Mouse (Mus musculus): ENCODE data around the gene St6galnac3.

St6galnac3 gene

GRCm38 (mm10) chr3:153248866-153249265 is 476.1 kb downstream of the St6galnac3 start:
- intact Hi-C loops (cut with DNase I) = no loop called here

GRCm38 (mm10) chr3:153248029-153248428 is 476.9 kb downstream of the St6galnac3 start:
- intact Hi-C loops (cut with DNase I) = no loop called here

- intact Hi-C loops (cut with DNase I) = no loop called here
Observed at GRCm38 (mm10) chr3:153242524-153242923, 482.4 kb downstream of the St6galnac3 start.

GRCm38 (mm10) chr3:153241134-153241533 is 483.8 kb downstream of the St6galnac3 start:
- intact Hi-C loops (cut with DNase I) = no loop called here

- intact Hi-C loops (cut with DNase I) = no loop called here
Observed at GRCm38 (mm10) chr3:153240366-153240765, 484.6 kb downstream of the St6galnac3 start.

GRCm38 (mm10) chr3:153238381-153238780 is 486.6 kb downstream of the St6galnac3 start:
- intact Hi-C loops (cut with DNase I) = no loop called here

- intact Hi-C loops (cut with DNase I) = no loop called here
Observed at GRCm38 (mm10) chr3:153236262-153236661, 488.7 kb downstream of the St6galnac3 start.

GRCm38 (mm10) chr3:153222611-153223402 is 502.2 kb downstream of the St6galnac3 start:
- intact Hi-C loops (cut with DNase I) = no loop called here

GRCm38 (mm10) chr3:153219391-153219790 is 505.6 kb downstream of the St6galnac3 start:
- intact Hi-C loops (cut with DNase I) = no loop called here

- intact Hi-C loops (cut with DNase I) = no loop called here
Observed at GRCm38 (mm10) chr3:153208186-153208585, 516.8 kb downstream of the St6galnac3 start.

- intact Hi-C loops (cut with DNase I) = no loop called here
Observed at GRCm38 (mm10) chr3:153204046-153204445, 520.9 kb downstream of the St6galnac3 start.

- intact Hi-C loops (cut with DNase I) = no loop called here
Observed at GRCm38 (mm10) chr3:153201835-153202234, 523.1 kb downstream of the St6galnac3 start.

- intact Hi-C loops (cut with DNase I) = no loop called here
Observed at GRCm38 (mm10) chr3:153200801-153201200, 524.2 kb downstream of the St6galnac3 start.

GRCm38 (mm10) chr3:153200076-153200475 is 524.9 kb downstream of the St6galnac3 start:
- intact Hi-C loops (cut with DNase I) = no loop called here

- intact Hi-C loops (cut with DNase I) = no loop called here
Observed at GRCm38 (mm10) chr3:153199251-153199650, 525.7 kb downstream of the St6galnac3 start.

- intact Hi-C loops (cut with DNase I) = no loop called here
Observed at GRCm38 (mm10) chr3:153198514-153198913, 526.5 kb downstream of the St6galnac3 start.

- intact Hi-C loops (cut with DNase I) = no loop called here
Observed at GRCm38 (mm10) chr3:153193025-153193424, 531.9 kb downstream of the St6galnac3 start.

- intact Hi-C loops (cut with DNase I) = no loop called here
Observed at GRCm38 (mm10) chr3:153190742-153191141, 534.2 kb downstream of the St6galnac3 start.

- intact Hi-C loops (cut with DNase I) = no loop called here
Observed at GRCm38 (mm10) chr3:153189685-153190467, 535.1 kb downstream of the St6galnac3 start.

- intact Hi-C loops (cut with DNase I) = no loop called here
Observed at GRCm38 (mm10) chr3:153188224-153188623, 536.8 kb downstream of the St6galnac3 start.

- intact Hi-C loops (cut with DNase I) = no loop called here
Observed at GRCm38 (mm10) chr3:153185117-153185516, 539.9 kb downstream of the St6galnac3 start.

- intact Hi-C loops (cut with DNase I) = no loop called here
Observed at GRCm38 (mm10) chr3:153181242-153181641, 543.7 kb downstream of the St6galnac3 start.
